8 mouse cellular contexts compared by ENCODE assay signal in the genomic region with DNA sequence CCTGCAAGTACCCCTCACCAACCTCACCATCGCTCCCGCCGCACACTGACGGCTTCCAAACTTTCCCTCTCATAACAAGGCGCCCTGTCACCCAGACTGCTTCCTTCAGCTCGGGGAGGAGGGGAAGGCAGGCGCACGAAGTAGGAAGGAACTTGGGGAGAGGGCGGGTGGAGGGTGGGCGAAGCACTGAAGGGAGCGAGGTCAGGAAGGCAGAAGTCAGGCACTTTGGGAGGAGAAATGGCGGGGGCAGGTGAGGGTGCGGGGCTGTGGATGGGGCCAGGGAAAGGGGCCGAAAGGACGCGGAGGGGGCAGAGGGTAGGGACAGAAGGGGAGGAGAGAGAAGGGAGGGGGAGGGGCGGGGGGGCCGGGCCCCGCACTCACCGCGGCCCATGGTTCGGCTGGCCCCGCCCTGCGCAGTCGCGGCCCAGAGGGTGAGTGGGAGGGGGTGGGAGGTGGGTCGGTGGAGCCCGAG. TPM values are rescaled to one million over a fixed set of nuclear protein-coding genes. Genes with fewer than 3 reads are reported as not detected.
DNase-seq lines count a peak whose midpoint lies in the region; ATAC-seq and TF ChIP-seq lines count a peak whose summit lies in the region.

No protein-coding gene starts in this region.

- peak overlapping the region; percentile 89 for H3K27ac ChIP-seq in MEL (ENCODE audit: control insufficient read depth, low read depth, low read length)
- H3K27ac ChIP-seq in embryonic facial prominence, embryonic 13.5 days: peak overlapping the region; percentile 97
- H3K27ac ChIP-seq in hindbrain, embryonic 13.5 days: peak overlapping the region; percentile 98

- no peak for TF ChIP-seq RAD21 in MEL (IDR thresholded peaks at IDR 0.05; ENCODE audit: low read depth, low read length)

- H3K9ac ChIP-seq in MEL (ENCODE audit: control insufficient read depth, low read depth, low read length, poor library complexity, severe bottlenecking): peak overlapping the region; percentile 93
- peak overlapping the region; percentile 84 for H3K9ac ChIP-seq in embryonic facial prominence, embryonic 13.5 days
- peak overlapping the region; percentile 88 for H3K9ac ChIP-seq in hindbrain, embryonic 13.5 days

- peak; percentile 47 for DNase-seq in layer of hippocampus, adult 11-12 months (ENCODE audit: low spot score)
- DNase-seq in layer of hippocampus, postnatal 10 days (ENCODE audit: low spot score in 2 of 2): no peak
- DNase-seq in MEL (ENCODE audit: low read depth, low spot score): peak; percentile 86
- DNase-seq in lung, adult 18-20 months: peak; percentile 63 to 65
- peak; percentile 70 to 73 for DNase-seq in right cerebral cortex, postnatal 10 days (ENCODE audit: low spot score in 2 of 2)
- no peak for DNase-seq in ovary, postnatal 36 days (ENCODE audit: low spot score)

- H3K4me2 ChIP-seq in embryonic facial prominence, embryonic 13.5 days: peak overlapping the region; percentile 89
- peak overlapping the region; percentile 92 for H3K4me2 ChIP-seq in hindbrain, embryonic 13.5 days

- ATAC-seq in embryonic facial prominence, embryonic 13.5 days (ENCODE audit: insufficient number of reproducible peaks, insufficient read depth, low FRiP score, low TSS enrichment, low read depth): peak; percentile 35
- peak; percentile 8; the same call in 1 of the 2 replicates for ATAC-seq in hindbrain, embryonic 13.5 days (ENCODE audit: low FRiP score)

- WGBS in embryonic facial prominence, embryonic 13.5 days: under 1% methylated on average over 22 of the region's 28 CpGs
- 2% methylated on average over 20 of the region's 28 CpGs for WGBS in hindbrain, embryonic 13.5 days

- no peak; a peak in 1 of 4 replicates for TF ChIP-seq POLR2A in MEL (IDR thresholded peaks at IDR 0.05; ENCODE audit: control insufficient read depth in 1 of 2, insufficient read depth in 1 of 2, low read depth in 1 of 2, low read length in 2 of 2, poor library complexity in 1 of 2)

- peaks cover 70% of the 10 kb centered on the region for H3K79me2 ChIP-seq in MEL (ENCODE audit: control insufficient read depth, insufficient read depth, low read length, poor library complexity)

- peak overlapping the region; percentile 75 to 91 for H3K4me3 ChIP-seq in MEL (ENCODE audit: control insufficient read depth in 1 of 2, insufficient read depth in 1 of 2, low read depth in 2 of 2, low read length in 2 of 2)
- H3K4me3 ChIP-seq in embryonic facial prominence, embryonic 13.5 days: peak overlapping the region; percentile 70
- peak overlapping the region; percentile 63 for H3K4me3 ChIP-seq in hindbrain, embryonic 13.5 days

- no peaks in the 10 kb centered on the region for H3K9me3 ChIP-seq in MEL (replicated peaks; ENCODE audit: insufficient read depth, low read length)
- H3K9me3 ChIP-seq in embryonic facial prominence, embryonic 13.5 days: no peaks in the 10 kb centered on the region
- no peaks in the 10 kb centered on the region for H3K9me3 ChIP-seq in hindbrain, embryonic 13.5 days

- no peaks in the 10 kb centered on the region for H3K27me3 ChIP-seq in MEL (ENCODE audit: control insufficient read depth in 1 of 2, insufficient read depth in 2 of 2, low read length in 2 of 2)
- H3K27me3 ChIP-seq in embryonic facial prominence, embryonic 13.5 days: no peaks in the 10 kb centered on the region
- no peaks in the 10 kb centered on the region for H3K27me3 ChIP-seq in hindbrain, embryonic 13.5 days

- no peak for TF ChIP-seq CTCF in MEL (IDR thresholded peaks at IDR 0.05 in 2 of 3, conservative IDR thresholded peaks at IDR 0.05 in 1 of 3; ENCODE audit: control insufficient read depth in 1 of 3, insufficient read depth in 1 of 3, low read depth in 2 of 3, low read length in 3 of 3, poor library complexity in 1 of 3, severe bottlenecking in 1 of 3)

- no peak for TF ChIP-seq EP300 in MEL (IDR thresholded peaks at IDR 0.05; ENCODE audit: low read depth in 1 of 2, low read length in 2 of 2)

- peaks cover 4 to 16% of the 10 kb centered on the region in 2 experiments; a peak in 3 of 4 replicates for H3K36me3 ChIP-seq in MEL (ENCODE audit: control insufficient read depth in 1 of 2, insufficient read depth in 2 of 2, low read length in 2 of 2)
- peaks cover 47% of the 10 kb centered on the region for H3K36me3 ChIP-seq in embryonic facial prominence, embryonic 13.5 days
- H3K36me3 ChIP-seq in hindbrain, embryonic 13.5 days: peaks cover 44% of the 10 kb centered on the region

- H3K4me1 ChIP-seq in MEL (ENCODE audit: control insufficient read depth in 1 of 2, insufficient read depth in 2 of 2, low read length in 2 of 2): peaks cover 0 to 19% of the 10 kb centered on the region in 2 experiments; a peak in 2 of 4 replicates
- peaks cover 74% of the 10 kb centered on the region for H3K4me1 ChIP-seq in embryonic facial prominence, embryonic 13.5 days
- H3K4me1 ChIP-seq in hindbrain, embryonic 13.5 days (replicated peaks): peaks cover 73% of the 10 kb centered on the region

TF ChIP-seq in MEL, 35 proteins besides CTCF, POLR2A, EP300 and RAD21:
- TF ChIP-seq ZKSCAN1 (IDR thresholded peaks at IDR 0.05; ENCODE audit: low read depth, low read length): no peak
- TF ChIP-seq MXI1 (IDR thresholded peaks at IDR 0.05; ENCODE audit: low read depth, low read length): peak; percentile 40
- no peak for TF ChIP-seq POLR2AphosphoS5 (IDR thresholded peaks at IDR 0.05; ENCODE audit: borderline replicate concordance, low read depth, low read length)

RNA-seq across cellular contexts. Expression of a gene that starts 0.5 kb away (rescaled TPM):
- total RNA-seq in layer of hippocampus, postnatal 10 days (2021): 10 to 100 TPM; 44.8 to 58.7 TPM
- total RNA-seq in MEL (2012; rRNA removed): 4.2 and 5.0 TPM in 2 replicates
- polyA plus RNA-seq in MEL (2012; ENCODE audit: insufficient read depth in 1 of 2, insufficient read length in 2 of 2, low read depth in 1 of 2, low replicate concordance in 2 of 2, missing spikeins in 1 of 2): 10 to 100 TPM in 1 of 2 experiments, not detected in 1; 44.8 TPM
- 14.9 and 19.2 TPM in 2 replicates for polyA plus RNA-seq in embryonic facial prominence, embryonic 13.5 days (2015; fragmentation: Nextera tagmentation; extraction: Ambion mirVana)
- 12.1 and 16.5 TPM in 2 replicates for polyA plus RNA-seq in hindbrain, embryonic 13.5 days (2015; fragmentation: Nextera tagmentation; extraction: Ambion mirVana)

RNA-seq across cellular contexts. Expression of a gene that starts 22.2 kb away (rescaled TPM):
- total RNA-seq in layer of hippocampus, postnatal 10 days (2021): 100 to 1,000 TPM; 312 to 315 TPM
- total RNA-seq in MEL (2012; rRNA removed): 223 and 240 TPM in 2 replicates
- polyA plus RNA-seq in MEL (2012; ENCODE audit: insufficient read depth in 1 of 2, insufficient read length in 2 of 2, low read depth in 1 of 2, low replicate concordance in 2 of 2, missing spikeins in 1 of 2): 100 to 1,000 TPM in 1 of 2 experiments, not detected in 1; 297 TPM
- polyA plus RNA-seq in embryonic facial prominence, embryonic 13.5 days (2015; fragmentation: Nextera tagmentation; extraction: Ambion mirVana): 187 and 199 TPM in 2 replicates
- polyA plus RNA-seq in hindbrain, embryonic 13.5 days (2015; fragmentation: Nextera tagmentation; extraction: Ambion mirVana): 308 and 330 TPM in 2 replicates

RNA-seq across cellular contexts. Expression of a gene that starts 23.2 kb away (rescaled TPM):
- 10 to 100 TPM; 53.9 to 57.7 TPM for total RNA-seq in layer of hippocampus, postnatal 10 days (2021)
- total RNA-seq in MEL (2012; rRNA removed): 147 and 162 TPM in 2 replicates
- 100 to 1,000 TPM in 1 of 2 experiments, not detected in 1; 195 TPM for polyA plus RNA-seq in MEL (2012; ENCODE audit: insufficient read depth in 1 of 2, insufficient read length in 2 of 2, low read depth in 1 of 2, low replicate concordance in 2 of 2, missing spikeins in 1 of 2)
- 113 and 128 TPM in 2 replicates for polyA plus RNA-seq in embryonic facial prominence, embryonic 13.5 days (2015; fragmentation: Nextera tagmentation; extraction: Ambion mirVana)
- polyA plus RNA-seq in hindbrain, embryonic 13.5 days (2015; fragmentation: Nextera tagmentation; extraction: Ambion mirVana): 116 and 119 TPM in 2 replicates

RNA-seq across cellular contexts. Expression of a gene that starts 25.2 kb away (rescaled TPM):
- total RNA-seq in layer of hippocampus, postnatal 10 days (2021): 100 to 1,000 TPM; 360 to 377 TPM
- 0.42 and 0.52 TPM in 2 replicates for total RNA-seq in MEL (2012; rRNA removed)
- polyA plus RNA-seq in MEL (2012; ENCODE audit: insufficient read depth in 1 of 2, insufficient read length in 2 of 2, low read depth in 1 of 2, low replicate concordance in 2 of 2, missing spikeins in 1 of 2): 1 to 10 TPM in 1 of 2 experiments, not detected in 1; 1.3 TPM
- 6.7 and 8.1 TPM in 2 replicates for polyA plus RNA-seq in embryonic facial prominence, embryonic 13.5 days (2015; fragmentation: Nextera tagmentation; extraction: Ambion mirVana)
- 86.3 and 88.5 TPM in 2 replicates for polyA plus RNA-seq in hindbrain, embryonic 13.5 days (2015; fragmentation: Nextera tagmentation; extraction: Ambion mirVana)

RNA-seq across cellular contexts. Expression of a gene that starts 33.4 kb away (rescaled TPM):
- total RNA-seq in layer of hippocampus, postnatal 10 days (2021): 1 to 10 TPM; 1.1 to 1.2 TPM
- total RNA-seq in MEL (2012; rRNA removed): 24.4 and 27.7 TPM in 2 replicates
- 10 to 100 TPM in 1 of 2 experiments, not detected in 1; 41.1 TPM for polyA plus RNA-seq in MEL (2012; ENCODE audit: insufficient read depth in 1 of 2, insufficient read length in 2 of 2, low read depth in 1 of 2, low replicate concordance in 2 of 2, missing spikeins in 1 of 2)
- polyA plus RNA-seq in embryonic facial prominence, embryonic 13.5 days (2015; fragmentation: Nextera tagmentation; extraction: Ambion mirVana): 3.1 and 3.4 TPM in 2 replicates
- polyA plus RNA-seq in hindbrain, embryonic 13.5 days (2015; fragmentation: Nextera tagmentation; extraction: Ambion mirVana): 1.0 and 1.1 TPM in 2 replicates

Comparison
In these comparisons a context has a peak if more than half of its experiments do, and no peak if none do; other contexts are left out.
1. DNase-seq: peak in layer of hippocampus, adult 11-12 months (single experiment), MEL (single experiment), lung, adult 18-20 months (2 of 2) and right cerebral cortex, postnatal 10 days (2 of 2); none in layer of hippocampus, postnatal 10 days (0 of 2) and ovary, postnatal 36 days (single experiment).
2. Peak in every context shown above with its lines, with median percentiles within 50 percentile points of each other: H3K27ac ChIP-seq, H3K4me3 ChIP-seq and H3K9ac ChIP-seq.